Comparison of ENCODE assay signal across 27 mouse cellular contexts in genomic region chr6:37242769-37243121, GRCm38 (mm10). TPM values are rescaled to one million over a fixed set of nuclear protein-coding genes. Genes with fewer than 3 reads are reported as not detected.
DNase-seq lines count a peak whose midpoint lies in the region; ATAC-seq and TF ChIP-seq lines count a peak whose summit lies in the region.
"Had no signal": no experiment of that assay in that cellular context is flagged by ENCODE, and none has a peak within 500 bp of the region (broad histone marks: within the 10 kb centered on the region; RNA-seq: fewer than 3 reads in every experiment).

No protein-coding gene starts in this region.

- H3K27ac ChIP-seq in heart, embryonic 12.5 days (ENCODE audit: poor library complexity, severe bottlenecking) = peak overlapping the region; percentile 25; the same call in 1 of the 2 replicates
- no peak overlapping the region for H3K27ac ChIP-seq in heart, adult 2 months
- no peak overlapping the region for H3K27ac ChIP-seq in hindbrain, embryonic 16.5 days (ENCODE audit: low read depth, low read length)
- H3K27ac ChIP-seq in hindbrain, embryonic 10.5 days = no peak overlapping the region
- H3K27ac ChIP-seq in midbrain, embryonic 15.5 days = no peak overlapping the region
- no peak overlapping the region for H3K27ac ChIP-seq in midbrain, embryonic 14.5 days (replicated peaks; ENCODE audit: low read depth, low read length)
- H3K27ac ChIP-seq: embryonic facial prominence, embryonic 10.5 days; hindbrain, embryonic 15.5 days; kidney, embryonic 15.5 days; limb, embryonic 15.5 days; liver, embryonic 14.5 days had no signal

- TF ChIP-seq POLR2A in heart, adult 2 months (IDR thresholded peaks at IDR 0.05; ENCODE audit: insufficient read depth, low read depth, low read length) = no peak

- H3K36me3 ChIP-seq in heart, embryonic 12.5 days = no peaks in the 10 kb centered on the region
- H3K36me3 ChIP-seq in heart, adult 2 months (ENCODE audit: control insufficient read depth, insufficient read depth, low read length) = no peaks in the 10 kb centered on the region
- no peaks in the 10 kb centered on the region for H3K36me3 ChIP-seq in hindbrain, embryonic 16.5 days (ENCODE audit: control insufficient read depth, insufficient read depth, low read length)
- H3K36me3 ChIP-seq in hindbrain, embryonic 10.5 days = no peaks in the 10 kb centered on the region
- H3K36me3 ChIP-seq in midbrain, embryonic 15.5 days (replicated peaks) = no peaks in the 10 kb centered on the region
- H3K36me3 ChIP-seq in midbrain, embryonic 14.5 days (ENCODE audit: control insufficient read depth, insufficient read depth, low read length) = no peaks in the 10 kb centered on the region
- H3K36me3 ChIP-seq: embryonic facial prominence, embryonic 10.5 days; hindbrain, embryonic 15.5 days; kidney, embryonic 15.5 days; limb, embryonic 15.5 days had no signal

- no peak overlapping the region for H3K9ac ChIP-seq in heart, embryonic 12.5 days
- no peak overlapping the region for H3K9ac ChIP-seq in heart, adult 2 months (ENCODE audit: low read depth, low read length)
- H3K9ac ChIP-seq in hindbrain, embryonic 16.5 days (ENCODE audit: low read depth, low read length) = no peak overlapping the region
- no peak overlapping the region for H3K9ac ChIP-seq in midbrain, embryonic 15.5 days
- H3K9ac ChIP-seq in midbrain, embryonic 14.5 days (replicated peaks; ENCODE audit: low read length) = no peak overlapping the region
- H3K9ac ChIP-seq: hindbrain, embryonic 15.5 days; kidney, embryonic 15.5 days; limb, embryonic 15.5 days; liver, embryonic 14.5 days; lung, embryonic 14.5 days had no signal

- no peaks in the 10 kb centered on the region for H3K79me2 ChIP-seq in heart, adult 2 months (replicated peaks; ENCODE audit: control insufficient read depth, insufficient read depth, low read length)

- ATAC-seq in heart, embryonic 12.5 days (ENCODE audit: insufficient number of reproducible peaks, low FRiP score) = no peak
- ATAC-seq in hindbrain, embryonic 16.5 days = peak; percentile 25; the same call in 1 of the 2 replicates
- ATAC-seq in midbrain, embryonic 15.5 days (replicated peaks) = peak; percentile 37; the same call in 1 of the 2 replicates
- ATAC-seq in midbrain, embryonic 14.5 days (ENCODE audit: low FRiP score, low TSS enrichment) = no peak
- ATAC-seq: intestine, postnatal 0 days had no signal

- intact Hi-C loops in heart, adult 2 months (cut with DNase I) = no loop called here

- H3K27me3 ChIP-seq in heart, embryonic 12.5 days (replicated peaks) = no peaks in the 10 kb centered on the region
- H3K27me3 ChIP-seq in heart, adult 2 months (ENCODE audit: control insufficient read depth, insufficient read depth, low read length) = no peaks in the 10 kb centered on the region
- no peaks in the 10 kb centered on the region for H3K27me3 ChIP-seq in hindbrain, embryonic 16.5 days (replicated peaks; ENCODE audit: control insufficient read depth, insufficient read depth, low read length)
- H3K27me3 ChIP-seq in hindbrain, embryonic 10.5 days (ENCODE audit: insufficient read depth, poor library complexity, severe bottlenecking) = no peaks in the 10 kb centered on the region
- no peaks in the 10 kb centered on the region for H3K27me3 ChIP-seq in midbrain, embryonic 15.5 days (replicated peaks)
- no peaks in the 10 kb centered on the region for H3K27me3 ChIP-seq in midbrain, embryonic 14.5 days (ENCODE audit: control insufficient read depth, insufficient read depth, low read length)
- H3K27me3 ChIP-seq: hindbrain, embryonic 15.5 days; kidney, embryonic 15.5 days; limb, embryonic 15.5 days had no signal

- H3K4me2 ChIP-seq in heart, embryonic 12.5 days = no peak overlapping the region
- H3K4me2 ChIP-seq in hindbrain, embryonic 16.5 days (ENCODE audit: low read length) = no peak overlapping the region
- no peak overlapping the region for H3K4me2 ChIP-seq in midbrain, embryonic 15.5 days
- H3K4me2 ChIP-seq in midbrain, embryonic 14.5 days (ENCODE audit: low read length) = no peak overlapping the region
- H3K4me2 ChIP-seq: hindbrain, embryonic 15.5 days; kidney, embryonic 15.5 days; limb, embryonic 15.5 days; lung, embryonic 14.5 days had no signal

- WGBS in heart, embryonic 12.5 days = 76% methylated on average over 5 of the region's 5 CpGs
- 86% methylated on average over 5 of the region's 5 CpGs for WGBS in heart, adult 2 months
- 51% methylated on average over 5 of the region's 5 CpGs for WGBS in hindbrain, embryonic 16.5 days
- WGBS in hindbrain, embryonic 10.5 days = 50% methylated on average over 5 of the region's 5 CpGs
- 39% methylated on average over 5 of the region's 5 CpGs for WGBS in midbrain, embryonic 15.5 days
- 23% methylated on average over 5 of the region's 5 CpGs for WGBS in midbrain, embryonic 14.5 days

- no peak for TF ChIP-seq EP300 in heart, adult 2 months (IDR thresholded peaks at IDR 0.05; ENCODE audit: insufficient read depth, low read depth, low read length)

- peaks cover 26% of the 10 kb centered on the region for H3K4me1 ChIP-seq in heart, embryonic 12.5 days (replicated peaks)
- H3K4me1 ChIP-seq in heart, adult 2 months (ENCODE audit: control insufficient read depth, insufficient read depth, low read length) = no peaks in the 10 kb centered on the region
- H3K4me1 ChIP-seq in hindbrain, embryonic 16.5 days (ENCODE audit: control insufficient read depth, insufficient read depth, low read depth, low read length) = no peaks in the 10 kb centered on the region; the same call in 1 of the 2 replicates
- H3K4me1 ChIP-seq in hindbrain, embryonic 10.5 days (replicated peaks) = peaks cover 16% of the 10 kb centered on the region
- peaks cover 20% of the 10 kb centered on the region for H3K4me1 ChIP-seq in midbrain, embryonic 15.5 days
- H3K4me1 ChIP-seq in midbrain, embryonic 14.5 days (ENCODE audit: control insufficient read depth, insufficient read depth, low read length) = peaks cover 8% of the 10 kb centered on the region; the same call in 1 of the 2 replicates
- H3K4me1 ChIP-seq: embryonic facial prominence, embryonic 10.5 days had no signal

- DNase-seq in heart, adult 2 months = no peak
- DNase-seq in hindbrain, embryonic 10.5 days (ENCODE audit: low spot score) = no peak
- no peak for DNase-seq in midbrain, embryonic 14.5 days
- no peak for DNase-seq in lung, postnatal 14 days
- DNase-seq: adrenal gland, adult 2 months; cerebellum, adult 11 months; cerebellum, adult 9-11 months; gastrocnemius, postnatal 14 days; heart, postnatal 14 days; kidney, postnatal 36 days; left cerebral cortex, postnatal 4 days; lung, embryonic 14.5 days; lung, postnatal 36 days; right cerebral cortex, postnatal 14 days; spleen, adult 18-20 months had no signal

- no peak overlapping the region for H3K4me3 ChIP-seq in heart, embryonic 12.5 days
- no peak overlapping the region for H3K4me3 ChIP-seq in heart, adult 2 months
- no peak overlapping the region for H3K4me3 ChIP-seq in hindbrain, embryonic 16.5 days (ENCODE audit: low read length)
- no peak overlapping the region for H3K4me3 ChIP-seq in hindbrain, embryonic 10.5 days
- no peak overlapping the region for H3K4me3 ChIP-seq in midbrain, embryonic 15.5 days
- no peak overlapping the region for H3K4me3 ChIP-seq in midbrain, embryonic 14.5 days (replicated peaks; ENCODE audit: low read depth, low read length)
- H3K4me3 ChIP-seq: embryonic facial prominence, embryonic 10.5 days; hindbrain, embryonic 15.5 days; kidney, embryonic 15.5 days; limb, embryonic 15.5 days; megakaryocyte, embryonic 14.5 days had no signal

- no peak for TF ChIP-seq CTCF in heart, adult 2 months (IDR thresholded peaks at IDR 0.05)

- no peaks in the 10 kb centered on the region for H3K9me3 ChIP-seq in heart, embryonic 12.5 days (replicated peaks)
- H3K9me3 ChIP-seq in hindbrain, embryonic 16.5 days (ENCODE audit: control insufficient read depth, low read length) = no peaks in the 10 kb centered on the region
- H3K9me3 ChIP-seq in hindbrain, embryonic 10.5 days = no peaks in the 10 kb centered on the region
- no peaks in the 10 kb centered on the region for H3K9me3 ChIP-seq in midbrain, embryonic 15.5 days
- no peaks in the 10 kb centered on the region for H3K9me3 ChIP-seq in midbrain, embryonic 14.5 days (ENCODE audit: control insufficient read depth, low read length)
- H3K9me3 ChIP-seq: embryonic facial prominence, embryonic 10.5 days; hindbrain, embryonic 15.5 days; kidney, embryonic 15.5 days; limb, embryonic 15.5 days had no signal

RNA-seq across cellular contexts. Expression of gene Dgki, which starts 57.2 kb away (rescaled TPM):
- polyA plus RNA-seq in heart, embryonic 12.5 days (2016; fragmentation: Nextera tagmentation; extraction: Ambion mirVana) = 0.84 and 0.86 TPM in 2 replicates
- total RNA-seq in heart, adult 2 months (2021) = under 1 TPM; 0.08 to 0.18 TPM
- polyA plus RNA-seq in heart, adult 2 months (2012; rRNA removed) = 0.04 and 0.15 TPM in 2 replicates
- polyA plus RNA-seq in hindbrain, embryonic 16.5 days (2015; fragmentation: Nextera tagmentation; extraction: Ambion mirVana) = 6.0 and 6.7 TPM in 2 replicates
- 0.39 and 1.0 TPM in 2 replicates for polyA plus RNA-seq in hindbrain, embryonic 10.5 days (2016; fragmentation: Nextera tagmentation; extraction: Ambion mirVana)
- polyA plus RNA-seq in midbrain, embryonic 15.5 days (2015; fragmentation: Nextera tagmentation; extraction: Ambion mirVana) = 6.9 and 8.9 TPM in 2 replicates
- polyA plus RNA-seq in midbrain, embryonic 14.5 days (2014; fragmentation: Nextera tagmentation; extraction: Ambion mirVana) = 7.6 and 9.2 TPM in 2 replicates
- total RNA-seq: MEL had no signal
- polyA plus RNA-seq: C2C12 had no signal

Comparison
In these comparisons a context has a peak if more than half of its experiments do, and no peak if none do; other contexts are left out.
1. ATAC-seq: peak in hindbrain, embryonic 16.5 days (single experiment) and midbrain, embryonic 15.5 days (single experiment); none in heart, embryonic 12.5 days (single experiment) and midbrain, embryonic 14.5 days (single experiment).